Mouse (Mus musculus) heart, embryonic 11.5 days (tissue): ENCODE measurements around the gene Col1a1. TPM values are rescaled to one million over a fixed set of nuclear protein-coding genes. Genes with fewer than 3 reads are reported as not detected.
"Not testable (repeated sequence)": the region's sequence is repeated elsewhere in the genome, so short reads cannot be mapped to it uniquely, and the experiment has no call there.

Experiments used
- ATAC-seq: fragments of 200-750 bp; cut with Nextera tagmentation; replicated peaks from 2 replicates; pipeline ENCODE4 v1.8.0; 2017; ENCODE audit warnings: moderate library complexity; ENCODE audit not compliant: insufficient number of reproducible peaks, low FRiP score, low TSS enrichment
- H3K27ac ChIP-seq: fragments of 300-500 bp; sonication (generic); 2 replicates; pipeline ENCODE4 v1.5.1; 2014; ENCODE audit warnings: mild to moderate bottlenecking, low read depth, low read length
- H3K27me3 ChIP-seq: fragments of 300-500 bp; sonication (generic); 2 replicates; pipeline ENCODE4 v1.6.1; 2014; ENCODE audit warnings: mild to moderate bottlenecking, low read length, mixed read lengths; ENCODE audit not compliant: control insufficient read depth, insufficient read depth
- H3K36me3 ChIP-seq: fragments of 300-500 bp; sonication (generic); 2 replicates; pipeline ENCODE4 v1.6.1; 2014; ENCODE audit warnings: mild to moderate bottlenecking, low read length, moderate library complexity, mixed read lengths; ENCODE audit not compliant: control insufficient read depth, insufficient read depth
- H3K4me1 ChIP-seq: fragments of 300-500 bp; sonication (generic); 2 replicates; pipeline ENCODE4 v1.6.1; 2014; ENCODE audit warnings: low read length; ENCODE audit not compliant: control insufficient read depth, insufficient read depth
- H3K4me2 ChIP-seq: fragments of 300-500 bp; sonication (generic); 2 replicates; pipeline ENCODE4 v1.6.1; 2014; ENCODE audit warnings: mild to moderate bottlenecking, moderate library complexity
- H3K4me3 ChIP-seq: fragments of 300-500 bp; sonication (generic); 2 replicates; pipeline ENCODE4 v1.5.1; 2014; ENCODE audit warnings: low read depth, low read length
- H3K9ac ChIP-seq: fragments of 300-500 bp; sonication (generic); 2 replicates; pipeline ENCODE4 v1.6.1; 2014; ENCODE audit warnings: mild to moderate bottlenecking, low read depth, low read length, moderate library complexity
- H3K9me3 ChIP-seq: fragments of 300-500 bp; sonication (generic); replicated peaks from 2 replicates; pipeline ENCODE4 v1.6.1; 2016; ENCODE audit warnings: low read length; ENCODE audit not compliant: control insufficient read depth
- WGBS: fragments of 180-500 bp; shearing (Covaris S2); extraction: QIAGEN DNeasy Blood & Tissue Kit; methylation state at CpG from one replicate; pipeline ENCODE4 v1.1.7; 2014; ENCODE audit not compliant: insufficient replicate concordance; 5-methylcytosine and 5-hydroxymethylcytosine counted together
- polyA plus RNA-seq: library from polyadenylated mRNA; unstranded; fragments of >200 nt; fragmentation: Nextera tagmentation; extraction: Ambion mirVana; gene quantifications from 2 replicates; pipeline ENCODE4 v1.2.1, GENCODE M21; 2014

Gene Col1a1
- polyA plus RNA-seq, 1 experiment from 2014 or later = 129 TPM

- Histone ChIP-seq H3K4me3 (no peak overlapping the region), H3K4me2 (no peak overlapping the region), H3K36me3 (no peaks in the 10 kb centered on the region), H3K27me3 (0 out of 2 replicates have a peak, but pooled peaks cover 2% of the 10 kb centered on the region), H3K27ac (peak overlapping the region; percentile 50; the same call in 1 of the 2 replicates), H3K9ac (no peak overlapping the region), H3K4me1 (peaks cover 7% of the 10 kb centered on the region; the same call in 1 of the 2 replicates), H3K9me3 (no peaks in the 10 kb centered on the region)
- 77% methylated on average over 9 of the region's 9 CpGs for WGBS
- ATAC-seq = no peak
Observed at GRCm38 (mm10) chr11:94957693-94958064, 21.7 kb downstream of the Col1a1 start.

GRCm38 (mm10) chr11:94958065-94958858 lies 22.2 kb downstream of the Col1a1 start:
- H3K27ac ChIP-seq = peak overlapping the region; percentile 50; the same call in 1 of the 2 replicates
- no peak for ATAC-seq
- 18% methylated on average over 8 of the region's 8 CpGs for WGBS

GRCm38 (mm10) chr11:94962534-94963101 lies 26.6 kb downstream of the Col1a1 start:
- H3K9ac ChIP-seq = no peak overlapping the region
- whole genome bisulfite sequencing = 63% methylated on average over 5 of the region's 5 CpGs
- H3K4me3 ChIP-seq = no peak overlapping the region
- no peak overlapping the region for H3K27ac ChIP-seq
- H3K36me3 ChIP-seq = no peaks in the 10 kb centered on the region
- no peak overlapping the region for H3K4me2 ChIP-seq
- no peaks in the 10 kb centered on the region for H3K27me3 ChIP-seq
- H3K4me1 ChIP-seq = peaks cover 9% of the 10 kb centered on the region; the same call in 1 of the 2 replicates
- ATAC-seq = no peak
- H3K9me3 ChIP-seq = no peaks in the 10 kb centered on the region

More at GRCm38 (mm10) chr11:94958065-94958858, 22.2 kb downstream of the Col1a1 start:
- 0 out of 2 replicates have a peak, but pooled peaks cover 2% of the 10 kb centered on the region for H3K27me3 ChIP-seq
- H3K36me3 ChIP-seq = no peaks in the 10 kb centered on the region
- H3K9ac ChIP-seq = no peak overlapping the region
- no peaks in the 10 kb centered on the region for H3K9me3 ChIP-seq
- no peak overlapping the region for H3K4me2 ChIP-seq
- H3K4me1 ChIP-seq = peaks cover 9% of the 10 kb centered on the region; the same call in 1 of the 2 replicates
- H3K4me3 ChIP-seq = no peak overlapping the region

GRCm38 (mm10) chr11:94967419-94967818 lies 31.4 kb downstream of the Col1a1 start, which contains the start of gene Hils1:
TSS of gene Hils1 (plus strand) at chr11:94967593.
- peaks cover 9% of the 10 kb centered on the region for H3K4me1 ChIP-seq
- 39% methylated on average over 4 of the region's 4 CpGs for WGBS
- no peak within 1 kb of the TSS for H3K4me2 ChIP-seq
- ATAC-seq = no peak
- no peak within 1 kb of the TSS for H3K27ac ChIP-seq
- no peak within 1 kb of the TSS for H3K9ac ChIP-seq
- no peaks in the 10 kb centered on the region for H3K9me3 ChIP-seq
- no peak within 1 kb of the TSS for H3K4me3 ChIP-seq
- H3K36me3 ChIP-seq = no peaks in the 10 kb centered on the region
- H3K27me3 ChIP-seq = peaks cover 3% of the 10 kb centered on the region; the same call in 1 of the 2 replicates

GRCm38 (mm10) chr11:94968187-94968586 lies 32.2 kb downstream of the Col1a1 start:
- H3K36me3 ChIP-seq = no peaks in the 10 kb centered on the region
- 81% methylated on average over 7 of the region's 7 CpGs for WGBS

GRCm38 (mm10) chr11:94969709-94970108 lies 33.7 kb downstream of the Col1a1 start:
- not testable (repeated sequence) for H3K9ac ChIP-seq, H3K9me3 ChIP-seq, H3K36me3 ChIP-seq, H3K27me3 ChIP-seq, H3K4me3 ChIP-seq, H3K27ac ChIP-seq, H3K4me2 ChIP-seq, ATAC-seq
- 87% methylated on average over 4 of the region's 4 CpGs for WGBS
- peaks cover 11% of the 10 kb centered on the region for H3K4me1 ChIP-seq

More at GRCm38 (mm10) chr11:94968187-94968586, 32.2 kb downstream of the Col1a1 start:
- Histone ChIP-seq H3K27me3 (peaks cover 3% of the 10 kb centered on the region; the same call in 1 of the 2 replicates), H3K4me2 (no peak overlapping the region), H3K27ac (no peak overlapping the region), H3K4me1 (peaks cover 8% of the 10 kb centered on the region), H3K9ac (no peak overlapping the region), H3K9me3 (no peaks in the 10 kb centered on the region), H3K4me3 (no peak overlapping the region)
- no peak for ATAC-seq

- no peak for ATAC-seq
- 56% methylated on average over 15 of the region's 15 CpGs for WGBS
Observed at GRCm38 (mm10) chr11:94970210-94970943, 34.4 kb downstream of the Col1a1 start.

GRCm38 (mm10) chr11:94971895-94972615 lies 36.0 kb downstream of the Col1a1 start:
- 64% methylated on average over 16 of the region's 16 CpGs for WGBS
- no peak for ATAC-seq
- Histone ChIP-seq H3K27me3 (peaks cover 3% of the 10 kb centered on the region; the same call in 1 of the 2 replicates), H3K9ac (no peak overlapping the region), H3K36me3 (no peaks in the 10 kb centered on the region), H3K9me3 (no peaks in the 10 kb centered on the region), H3K4me3 (peak overlapping the region; percentile 29), H3K4me1 (peaks cover 22% of the 10 kb centered on the region), H3K4me2 (peak overlapping the region; percentile 58), H3K27ac (no peak overlapping the region)

More at GRCm38 (mm10) chr11:94970210-94970943, 34.4 kb downstream of the Col1a1 start:
- H3K36me3 ChIP-seq = no peaks in the 10 kb centered on the region
- H3K4me1 ChIP-seq = peaks cover 15% of the 10 kb centered on the region
- H3K27ac ChIP-seq = no peak overlapping the region
- H3K4me3 ChIP-seq = no peak overlapping the region
- H3K9me3 ChIP-seq = no peaks in the 10 kb centered on the region
- no peak overlapping the region for H3K4me2 ChIP-seq
- peaks cover 3% of the 10 kb centered on the region; the same call in 1 of the 2 replicates for H3K27me3 ChIP-seq
- no peak overlapping the region for H3K9ac ChIP-seq
